Mouse (Mus musculus) macrophage (primary cell): ENCODE measurements around the gene Myl6. TPM values are rescaled to one million over a fixed set of nuclear protein-coding genes. Genes with fewer than 3 reads are reported as not detected.

ENCODE experiments used
- H3K27ac ChIP-seq: fragments of 350-480 bp; formaldehyde crosslinking; 2 replicates; pipeline ENCODE4 v1.9.0; 2021
- H3K36me3 ChIP-seq: fragments of 350-480 bp; formaldehyde crosslinking; 2 replicates; pipeline ENCODE4 v1.9.0; 2021; ENCODE audit errors: inconsistent target
- H3K4me3 ChIP-seq: fragments of 350-480 bp; formaldehyde crosslinking; 2 replicates; pipeline ENCODE4 v1.9.0; 2021; ENCODE audit errors: inconsistent target
- H3K79me2 ChIP-seq: fragments of 350-480 bp; formaldehyde crosslinking; 2 replicates; pipeline ENCODE4 v1.9.0; 2021; ENCODE audit errors: inconsistent target
- WGBS: methylation state at CpG from one replicate; pipeline ENCODE4 v1.1.7; 2026; ENCODE audit warnings: inconsistent platforms; ENCODE audit not compliant: missing documents; 5-methylcytosine and 5-hydroxymethylcytosine counted together
- polyA plus RNA-seq: library from polyadenylated mRNA; stranded (reverse); fragments of 250-400 nt; gene quantifications from 3 replicates; pipeline ENCODE4 v1.2.4, GENCODE M21; 2018; ENCODE audit warnings: inconsistent platforms

Gene Myl6
- polyA plus RNA-seq, 1 experiment from 2014 or later: 2,190 TPM

DNA sequence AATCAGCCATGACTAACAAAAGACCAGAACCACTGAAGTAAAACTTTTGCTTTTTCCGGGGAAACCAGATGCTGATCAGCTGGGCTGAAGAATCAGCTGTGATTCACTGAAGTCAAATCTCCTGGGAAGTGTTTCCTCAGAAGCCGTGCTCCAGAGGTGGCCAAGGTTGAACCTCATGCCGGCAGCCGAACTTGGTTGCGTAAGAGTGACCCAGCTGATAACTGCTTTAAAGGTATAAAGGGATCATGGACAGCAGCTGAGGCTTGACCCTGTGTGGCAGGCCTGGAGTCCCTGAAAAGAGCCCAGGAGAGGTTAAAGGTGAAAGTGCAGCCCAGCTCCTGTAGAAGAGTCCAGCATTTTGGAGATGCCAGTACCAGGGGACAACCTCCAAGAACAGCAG is 8.4 kb upstream of the Myl6 start:
- WGBS: 54% methylated on average over 5 of the region's 5 CpGs
- H3K4me3 ChIP-seq: no peak overlapping the region
- H3K27ac ChIP-seq: no peak overlapping the region
- peaks cover 9% of the 10 kb centered on the region; the same call in 1 of the 2 replicates for H3K79me2 ChIP-seq
- no peaks in the 10 kb centered on the region for H3K36me3 ChIP-seq

- WGBS: 0% methylated on average over 21 of the region's 21 CpGs
- H3K36me3 ChIP-seq: no peaks in the 10 kb centered on the region
- peak overlapping the region; percentile 84 for H3K27ac ChIP-seq
- H3K79me2 ChIP-seq: peaks cover 22% of the 10 kb centered on the region; the same call in 1 of the 2 replicates
- H3K4me3 ChIP-seq: peak overlapping the region; percentile 57
Observed at GRCm38 (mm10) chr10:128499116-128499671, 5.2 kb upstream of the Myl6 start.

GRCm38 (mm10) chr10:128498590-128498989 is 4.6 kb upstream of the Myl6 start, which contains the start of gene Myl6b:
Gene Myl6b (minus strand): TSS chr10:128498685.
- H3K36me3 ChIP-seq: no peaks in the 10 kb centered on the region
- peak within 1 kb of the TSS; percentile 57 for H3K4me3 ChIP-seq
- peaks cover 23% of the 10 kb centered on the region for H3K79me2 ChIP-seq
- WGBS: 2% methylated on average over 27 of the region's 27 CpGs
- peak within 1 kb of the TSS; percentile 84 for H3K27ac ChIP-seq

GRCm38 (mm10) chr10:128497134-128497737 is 3.3 kb upstream of the Myl6 start:
- H3K79me2 ChIP-seq: peaks cover 37% of the 10 kb centered on the region
- H3K36me3 ChIP-seq: no peaks in the 10 kb centered on the region
- 98% methylated on average over 6 of the region's 6 CpGs for WGBS
- H3K27ac ChIP-seq: no peak overlapping the region
- H3K4me3 ChIP-seq: no peak overlapping the region

DNA sequence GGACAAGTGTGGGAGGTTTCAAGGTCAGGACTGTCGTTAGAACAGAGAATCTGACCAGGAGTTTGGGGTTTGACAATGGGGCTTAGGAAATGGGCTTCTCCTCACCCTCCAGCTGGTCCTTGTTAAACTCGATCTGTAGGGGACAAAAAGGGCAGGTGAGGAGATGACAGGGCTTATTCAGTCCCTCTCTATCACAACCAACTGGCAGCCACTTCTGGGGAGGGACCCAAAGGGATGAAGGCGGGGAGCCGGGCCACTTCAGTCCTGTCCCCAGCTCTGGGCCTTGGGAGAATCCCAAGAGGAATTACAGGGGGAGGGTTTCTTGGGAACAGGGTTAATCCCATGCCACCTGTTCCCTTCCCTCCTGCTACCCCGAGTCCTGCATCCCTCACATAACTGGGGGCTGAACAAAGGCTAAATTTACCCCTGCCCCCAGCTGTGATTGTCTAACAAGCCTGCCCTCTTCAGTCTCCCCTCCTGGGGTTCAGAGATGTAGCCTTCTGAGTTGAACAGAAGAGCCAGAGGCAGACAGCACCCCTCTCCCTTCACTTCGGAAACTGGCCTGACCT is 2.6 kb upstream of the Myl6 start:
- WGBS: 89% methylated on average over 6 of the region's 6 CpGs
- Histone ChIP-seq H3K79me2 (peaks cover 43% of the 10 kb centered on the region), H3K27ac (no peak overlapping the region), H3K36me3 (peaks cover 4% of the 10 kb centered on the region; the same call in 1 of the 2 replicates), H3K4me3 (no peak overlapping the region)

DNA sequence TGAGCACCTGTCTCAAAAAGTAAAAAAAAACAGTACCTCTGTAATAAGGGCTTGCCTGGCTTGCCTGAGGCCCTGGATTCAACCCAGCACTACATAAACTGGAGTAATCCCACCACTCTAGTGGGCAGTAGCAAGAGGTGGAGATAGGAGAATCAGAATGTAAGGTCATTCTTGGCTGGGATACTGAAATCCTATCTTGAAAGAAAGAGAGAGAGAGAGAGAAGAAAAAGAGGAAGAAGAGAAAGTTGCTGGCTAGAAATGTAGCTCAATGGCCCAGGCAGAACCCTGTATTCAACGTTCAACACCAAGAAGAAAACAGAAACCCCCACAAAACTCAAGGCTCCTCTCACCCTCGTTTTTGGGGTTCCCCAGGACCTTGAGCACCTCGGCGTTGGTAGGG is 2.0 kb upstream of the Myl6 start:
- peaks cover 50% of the 10 kb centered on the region for H3K79me2 ChIP-seq
- H3K4me3 ChIP-seq: no peak overlapping the region
- peaks cover 10% of the 10 kb centered on the region; the same call in 1 of the 2 replicates for H3K36me3 ChIP-seq
- 35% methylated on average over 4 of the region's 4 CpGs for WGBS
- H3K27ac ChIP-seq: no peak overlapping the region

GRCm38 (mm10) chr10:128495270-128495669 is 1.3 kb upstream of the Myl6 start:
- H3K4me3 ChIP-seq: peak overlapping the region; percentile 97

DNA sequence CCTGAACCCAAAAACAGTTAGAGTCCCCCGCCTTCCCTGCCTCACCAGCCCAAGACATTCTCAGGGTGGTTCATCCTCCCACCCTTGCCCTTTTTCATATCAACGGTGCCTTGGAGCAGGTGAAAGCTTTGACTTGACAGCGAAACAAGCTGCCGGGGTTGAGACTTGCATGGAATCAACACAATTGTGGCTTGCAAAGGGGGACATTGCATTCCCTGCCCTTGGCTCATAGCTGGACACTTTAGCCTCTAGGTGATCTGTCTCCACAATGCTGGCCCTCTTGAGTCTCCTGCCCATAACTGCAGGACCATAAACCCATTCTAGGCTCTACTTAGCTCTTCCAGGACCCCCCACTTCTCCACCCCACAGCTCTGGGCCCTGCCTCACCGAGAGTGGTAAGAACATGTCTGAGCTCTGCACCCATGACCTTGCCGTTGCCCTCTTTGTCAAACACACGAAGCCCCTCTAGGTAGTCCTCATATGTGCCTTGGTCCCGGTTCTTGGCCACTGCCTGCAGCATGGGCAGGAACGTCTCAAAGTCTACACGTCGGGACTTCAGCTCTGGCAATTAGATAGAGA is 811 bp upstream of the Myl6 start:
- Histone ChIP-seq H3K27ac (peak overlapping the region; percentile 94), H3K79me2 (peaks cover 48% of the 10 kb centered on the region), H3K36me3 (peaks cover 16% of the 10 kb centered on the region; the same call in 1 of the 2 replicates), H3K4me3 (peak overlapping the region; percentile 97)
- WGBS: 32% methylated on average over 11 of the region's 11 CpGs

More at GRCm38 (mm10) chr10:128495270-128495669, 1.3 kb upstream of the Myl6 start:
- WGBS: 38% methylated on average over 2 of the region's 2 CpGs
- peaks cover 14% of the 10 kb centered on the region; the same call in 1 of the 2 replicates for H3K36me3 ChIP-seq
- 0 out of 2 replicates have a peak overlapping the region, but pooled peaks have one; percentile 94 for H3K27ac ChIP-seq
- peaks cover 51% of the 10 kb centered on the region for H3K79me2 ChIP-seq

DNA sequence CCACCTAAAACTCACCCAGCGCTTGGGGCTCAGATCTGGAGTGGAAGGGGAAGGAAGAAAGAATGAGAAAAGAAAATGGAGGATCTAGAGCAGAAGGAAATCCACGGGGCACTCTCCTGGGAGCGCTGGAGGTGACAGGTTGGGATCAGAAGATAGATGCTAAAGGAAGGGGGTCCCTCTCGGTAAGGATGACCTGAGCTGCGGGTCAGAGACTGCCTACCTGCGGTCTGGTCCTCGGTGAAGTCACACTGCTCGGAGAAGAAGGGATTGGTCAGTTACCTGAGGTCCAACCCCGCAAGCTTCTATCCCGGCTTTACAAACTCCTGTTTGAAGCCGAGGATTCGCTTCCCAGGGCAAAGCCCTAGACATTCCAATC is 638 bp downstream of the Myl6 start:
- 1% methylated on average over 11 of the region's 12 CpGs for WGBS
- Histone ChIP-seq H3K27ac (peak overlapping the region; percentile 94), H3K36me3 (peaks cover 22% of the 10 kb centered on the region; the same call in 1 of the 2 replicates)

DNA sequence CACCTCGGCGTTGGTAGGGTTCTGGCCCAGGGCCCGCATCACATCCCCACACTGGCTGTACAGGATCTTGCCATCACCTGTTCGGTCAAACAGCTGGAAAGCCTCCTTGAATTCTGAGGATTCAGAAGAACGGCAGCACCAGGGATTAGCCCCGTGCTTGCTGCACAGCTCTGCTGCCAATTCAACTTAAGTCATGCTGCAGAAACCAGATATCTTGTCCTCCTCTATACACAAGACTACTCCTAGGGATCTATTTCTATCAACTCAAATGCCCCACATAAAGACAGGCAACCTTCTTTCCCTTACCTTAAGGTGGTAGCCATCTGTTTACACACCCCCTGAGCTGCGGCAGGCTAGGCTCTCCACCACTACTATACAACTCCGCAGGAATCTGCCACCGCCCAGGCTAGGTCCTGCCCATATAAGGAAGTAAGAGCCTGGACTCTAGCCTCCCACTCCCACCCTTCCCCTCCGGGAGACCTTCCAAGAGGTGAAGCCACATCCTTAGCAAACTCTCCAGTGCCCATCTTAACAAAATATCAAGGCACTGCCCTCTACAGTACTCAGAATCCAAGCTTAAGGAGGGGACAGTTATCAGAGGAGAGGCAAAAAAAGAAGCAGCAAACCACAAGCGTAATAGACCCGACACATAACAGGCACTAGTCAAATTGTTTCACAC is 1.2 kb downstream of the Myl6 start:
- H3K79me2 ChIP-seq: peaks cover 48% of the 10 kb centered on the region
- peak overlapping the region; percentile 94 for H3K27ac ChIP-seq
- H3K36me3 ChIP-seq: peaks cover 26% of the 10 kb centered on the region; the same call in 1 of the 2 replicates
- 5% methylated on average over 11 of the region's 12 CpGs for WGBS
- peak overlapping the region; percentile 97 for H3K4me3 ChIP-seq

More for the DNA sequence above, 638 bp downstream of the Myl6 start:
- H3K79me2 ChIP-seq: peaks cover 48% of the 10 kb centered on the region
- peak overlapping the region; percentile 97 for H3K4me3 ChIP-seq

DNA sequence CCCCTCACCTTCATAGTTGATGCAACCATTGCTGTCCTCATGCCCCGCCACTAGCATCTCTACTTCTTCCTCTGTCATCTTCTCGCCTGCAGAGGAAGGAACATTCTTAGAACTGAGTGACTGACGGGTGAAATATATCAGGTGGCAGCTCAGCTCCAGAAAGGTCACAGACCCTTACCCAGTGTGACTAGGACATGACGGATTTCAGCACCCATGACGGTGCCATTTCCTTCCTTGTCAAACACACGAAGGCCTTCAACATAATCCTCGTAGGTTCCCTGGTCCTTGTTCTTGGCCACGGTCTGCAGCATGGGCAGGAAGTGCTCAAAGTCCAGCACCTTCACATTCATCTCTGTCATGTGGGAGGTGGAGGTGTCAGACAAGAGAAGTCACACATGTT is 1.9 kb downstream of the Myl6 start:
- WGBS: 38% methylated on average over 4 of the region's 8 CpGs
- peaks cover 48% of the 10 kb centered on the region for H3K79me2 ChIP-seq
- H3K4me3 ChIP-seq: peak overlapping the region; percentile 97
- H3K36me3 ChIP-seq: peaks cover 33% of the 10 kb centered on the region; the same call in 1 of the 2 replicates
- H3K27ac ChIP-seq: peak overlapping the region; percentile 94; the same call in 1 of the 2 replicates

DNA sequence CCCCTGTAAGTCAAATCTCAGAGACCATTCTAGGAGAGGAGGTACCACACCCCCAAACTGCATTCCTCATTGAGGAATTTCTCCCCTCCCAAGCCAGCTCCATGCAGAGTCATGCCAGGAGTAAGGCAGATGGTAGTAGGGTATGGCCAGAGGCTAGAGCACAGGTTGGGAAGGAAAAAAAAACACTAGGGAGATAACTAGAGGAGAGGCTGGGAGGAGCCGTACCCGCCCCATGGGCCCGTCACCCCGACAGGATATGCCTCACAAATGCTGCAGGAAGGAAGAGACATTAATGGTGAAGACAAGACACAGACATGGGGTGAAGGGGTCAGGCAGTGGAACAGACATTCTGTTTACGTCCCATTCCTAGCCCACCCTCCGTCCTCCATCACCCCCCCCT is 2.5 kb downstream of the Myl6 start:
- WGBS: 81% methylated on average over 6 of the region's 6 CpGs
- H3K79me2 ChIP-seq: peaks cover 48% of the 10 kb centered on the region
- H3K36me3 ChIP-seq: peaks cover 37% of the 10 kb centered on the region; the same call in 1 of the 2 replicates
- peak overlapping the region; percentile 97; the same call in 1 of the 2 replicates for H3K4me3 ChIP-seq
- H3K27ac ChIP-seq: 0 out of 2 replicates have a peak overlapping the region, but pooled peaks have one; percentile 94

DNA sequence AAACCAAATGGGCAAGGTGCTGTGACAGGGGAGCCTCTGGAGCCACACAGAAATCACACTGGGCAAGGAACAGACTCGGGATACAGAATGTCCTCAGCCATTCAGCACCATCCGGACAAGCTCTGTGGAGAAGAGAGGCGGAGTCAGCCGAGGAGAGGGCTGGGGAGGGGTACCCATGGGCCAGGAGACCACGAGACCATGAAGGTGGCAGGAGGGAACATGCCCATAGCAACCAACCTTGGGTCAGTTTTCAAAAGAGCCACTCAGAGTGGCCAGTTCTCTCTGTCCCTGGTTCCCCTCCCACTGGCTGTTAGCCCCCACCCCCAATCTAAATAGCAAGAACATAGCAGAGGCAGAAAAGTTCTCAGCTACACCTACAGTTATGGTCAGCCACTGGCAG is 3.0 kb downstream of the Myl6 start:
- peaks cover 48% of the 10 kb centered on the region for H3K79me2 ChIP-seq
- peaks cover 41% of the 10 kb centered on the region; the same call in 1 of the 2 replicates for H3K36me3 ChIP-seq
- WGBS: 79% methylated on average over 5 of the region's 5 CpGs
- H3K27ac ChIP-seq: no peak overlapping the region
- H3K4me3 ChIP-seq: no peak overlapping the region

DNA sequence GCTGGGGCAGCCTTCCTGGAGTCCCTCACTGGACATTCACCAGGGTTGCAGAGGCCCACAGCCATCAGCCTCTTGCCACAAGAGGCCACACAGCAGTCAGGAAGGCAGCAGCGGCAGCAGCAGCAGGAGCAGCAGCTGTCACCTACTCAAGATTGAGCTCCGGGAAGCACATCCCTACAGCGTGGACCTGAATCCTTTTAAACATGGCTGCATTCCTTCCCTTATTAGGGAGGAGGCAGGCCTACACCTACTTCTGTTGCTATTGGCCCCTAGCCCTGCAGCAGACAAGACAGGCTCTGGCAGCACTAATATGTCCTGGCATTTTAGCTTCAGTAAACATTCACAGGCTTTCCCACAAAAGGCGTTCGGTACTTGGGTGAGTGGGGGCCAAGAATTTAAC is 3.7 kb downstream of the Myl6 start:
- 100% methylated on average over 5 of the region's 5 CpGs for WGBS
- H3K27ac ChIP-seq: no peak overlapping the region

More for the DNA sequence above, 3.7 kb downstream of the Myl6 start:
- H3K4me3 ChIP-seq: no peak overlapping the region
- peaks cover 48% of the 10 kb centered on the region; the same call in 1 of the 2 replicates for H3K36me3 ChIP-seq
- H3K79me2 ChIP-seq: peaks cover 44% of the 10 kb centered on the region
